Mouse (Mus musculus) CH12F3 (cell line): ENCODE measurements around the gene Gadl1.

Experiments used
- in situ Hi-C: fragments of 300-500 bp; cut with MboI; formaldehyde crosslinking; loops from 2 replicates; pipeline ENCODE4 v1.14.3; 2020; ENCODE audit warnings: low sequenced_read_pairs

The Gadl1 gene

DNA sequence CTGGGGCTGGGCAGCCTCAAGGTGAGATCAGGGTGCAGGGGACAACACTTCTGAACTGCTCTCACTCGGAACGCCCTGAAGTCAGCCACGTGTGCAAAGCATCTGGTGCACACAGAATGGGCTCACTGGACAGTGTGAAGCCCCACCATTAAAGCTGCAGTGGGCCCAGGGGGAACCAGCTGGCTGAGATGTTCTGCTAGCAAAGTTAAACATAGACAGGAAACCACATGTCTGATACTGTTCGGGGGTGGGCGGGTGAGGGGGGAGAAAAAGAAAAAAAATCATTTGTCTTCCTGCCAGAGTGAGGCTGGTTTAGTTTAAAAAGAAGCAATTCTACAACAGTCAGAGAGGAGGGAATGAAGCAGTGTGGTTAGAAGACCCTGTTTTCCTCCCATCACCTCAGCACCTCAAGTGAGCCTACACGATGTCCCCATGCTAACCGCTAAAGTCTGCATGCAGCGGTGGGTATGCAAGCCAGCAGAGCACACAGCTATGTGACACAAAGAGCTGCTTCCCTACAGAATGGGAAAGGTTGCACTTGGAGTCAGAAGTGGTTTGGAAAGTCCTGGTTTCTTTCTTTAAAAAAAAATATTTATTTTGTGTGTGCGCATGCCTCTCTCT is 213.8 kb downstream of the Gadl1 start:
- in situ Hi-C loops = no loop called here
